Mouse (Mus musculus) monocyte, adult 2 months (primary cell): ENCODE data around the gene Gm47959.
"Not testable (repeated sequence)": the region's sequence is repeated elsewhere in the genome, so short reads cannot be mapped to it uniquely, and the experiment has no call there.

ENCODE experiments used
- DNase-seq, 2 experiments: peaks; one replicate each; pipeline ENCODE4 v3.0.0; 2022; ENCODE audit warnings: low spot score in 2 of 2, low read depth in 1 of 2

Gm47959 gene

GRCm38 (mm10) chr1:83000306-83000705 is at the start of gene Gm47959:
Gene Gm47959, plus strand, starts transcription at chr1:83000548.
- not testable (repeated sequence) for DNase-seq

- not testable (repeated sequence) for DNase-seq
Observed at GRCm38 (mm10) chr1:82955913-82956312, 44.4 kb upstream of the Gm47959 start, which contains the start of gene Gm7544. Gene Gm7544, minus strand, starts transcription at chr1:82956013.

DNA sequence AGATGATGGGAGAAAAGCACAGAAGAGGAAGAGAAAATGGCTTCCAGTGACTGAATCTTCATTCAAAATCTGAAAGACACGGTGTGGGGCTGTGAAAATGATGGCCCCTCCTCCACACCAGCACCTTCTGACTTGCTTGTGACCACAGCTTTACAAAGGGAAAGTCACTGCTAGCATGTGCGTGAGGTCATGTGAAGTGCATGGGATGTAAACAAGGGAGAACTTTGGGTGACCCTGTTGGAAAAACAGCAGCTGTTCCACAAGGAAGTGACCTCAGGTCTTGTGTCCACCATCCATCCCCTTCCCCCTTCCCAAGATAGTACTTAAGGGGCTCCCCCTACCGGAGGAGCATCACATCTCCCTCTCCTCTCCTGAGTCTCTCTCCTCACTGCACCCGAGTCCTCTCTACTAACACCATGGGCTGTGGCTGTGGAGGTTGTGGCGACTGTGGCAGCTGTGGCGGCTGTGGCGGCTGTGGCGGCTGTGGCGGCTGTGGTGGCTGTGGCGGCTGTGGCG is 40.4 kb upstream of the Gm47959 start, which contains the start of gene Gm47955:
Gm47955 (plus strand) TSS at position 417 of the 516 bp plus-strand sequence.
- DNase-seq, result no peak

DNA sequence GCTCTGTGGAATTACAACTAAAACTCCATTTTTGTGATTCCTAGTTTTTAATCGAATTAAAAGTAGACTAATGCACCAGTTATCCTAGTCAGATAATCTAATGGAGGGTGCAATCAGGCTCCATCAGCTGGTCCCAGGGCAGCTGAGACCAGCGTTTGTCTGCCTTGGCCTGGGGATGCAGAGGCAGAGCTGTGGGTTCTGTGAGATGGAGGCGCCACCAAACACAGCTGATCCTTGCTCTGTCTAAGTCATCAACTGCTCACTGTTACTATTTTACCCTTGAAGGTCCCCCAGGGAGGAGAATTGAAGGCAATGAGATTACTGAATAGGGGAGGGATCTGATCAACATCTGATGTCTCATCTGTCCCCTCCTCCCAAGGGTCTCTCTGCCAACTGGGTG is 33.9 kb upstream of the Gm47959 start:
- DNase-seq, result no peak

DNA sequence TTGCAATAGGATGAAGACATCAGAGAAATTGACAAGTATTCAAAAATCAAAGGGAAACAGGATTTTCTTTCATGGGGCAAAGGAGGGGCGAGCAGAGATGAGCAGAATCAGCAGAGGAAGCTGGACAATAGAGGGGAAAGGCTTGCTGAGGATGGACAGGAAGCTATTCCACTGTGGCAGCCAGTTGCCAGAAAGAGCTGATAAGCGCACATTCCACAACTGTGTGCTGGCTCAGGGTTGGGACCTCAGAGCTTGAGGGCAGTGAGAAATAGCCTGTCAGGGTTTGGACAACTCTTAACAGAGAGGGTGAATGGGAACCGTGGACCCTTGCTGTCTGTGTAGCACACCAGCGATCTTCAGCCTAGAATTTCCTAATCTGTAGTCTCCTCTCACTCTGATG is 28.3 kb upstream of the Gm47959 start:
- no peak for DNase-seq

DNA sequence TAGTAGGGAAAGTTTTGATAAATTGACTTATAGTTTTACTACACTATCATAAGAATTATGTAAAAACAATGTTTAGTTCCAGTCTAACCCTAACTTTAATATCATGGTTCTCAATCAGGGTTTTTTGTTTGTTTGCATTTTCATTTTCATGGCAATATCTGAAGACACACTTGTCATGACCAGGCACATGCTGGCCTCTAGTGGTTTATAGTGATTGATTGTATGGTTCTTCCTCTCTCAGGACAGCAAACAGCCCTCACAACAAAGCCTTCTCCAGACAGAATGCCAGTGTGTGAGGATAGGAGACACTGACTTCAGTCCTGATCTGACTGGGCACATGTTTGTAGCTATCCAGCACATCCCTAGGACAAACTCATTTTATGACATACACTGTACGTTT is 27.1 kb upstream of the Gm47959 start:
- no peak for DNase-seq

DNA sequence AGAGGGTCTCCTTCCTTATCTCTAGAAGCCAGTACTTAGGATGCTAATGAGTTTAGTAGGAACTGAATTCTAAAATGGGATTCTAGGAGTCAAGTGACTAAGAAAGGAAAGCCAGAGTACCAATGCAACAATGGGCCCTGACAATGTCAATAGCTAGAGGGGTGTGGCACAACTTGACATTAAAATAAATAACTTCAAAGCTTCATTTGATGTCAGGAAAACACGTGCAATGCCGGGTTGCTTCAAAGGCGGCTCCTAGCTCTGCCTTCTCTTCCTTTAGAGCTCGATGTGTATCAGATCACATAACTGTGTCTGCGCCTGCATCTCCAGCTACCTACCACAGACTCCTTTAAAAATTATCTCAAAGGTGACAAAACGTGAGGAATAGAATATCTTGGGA is 26.4 kb upstream of the Gm47959 start:
- no peak for DNase-seq

GRCm38 (mm10) chr1:82974342-82974741 is 26.0 kb upstream of the Gm47959 start:
- DNase-seq, result no peak

- no peak for DNase-seq
Observed at GRCm38 (mm10) chr1:82975750-82976149, 24.6 kb upstream of the Gm47959 start.

- DNase-seq, result no peak
Observed at GRCm38 (mm10) chr1:82977840-82978239, 22.5 kb upstream of the Gm47959 start.

GRCm38 (mm10) chr1:82986738-82987137 is 13.6 kb upstream of the Gm47959 start:
- DNase-seq, result no peak

DNA sequence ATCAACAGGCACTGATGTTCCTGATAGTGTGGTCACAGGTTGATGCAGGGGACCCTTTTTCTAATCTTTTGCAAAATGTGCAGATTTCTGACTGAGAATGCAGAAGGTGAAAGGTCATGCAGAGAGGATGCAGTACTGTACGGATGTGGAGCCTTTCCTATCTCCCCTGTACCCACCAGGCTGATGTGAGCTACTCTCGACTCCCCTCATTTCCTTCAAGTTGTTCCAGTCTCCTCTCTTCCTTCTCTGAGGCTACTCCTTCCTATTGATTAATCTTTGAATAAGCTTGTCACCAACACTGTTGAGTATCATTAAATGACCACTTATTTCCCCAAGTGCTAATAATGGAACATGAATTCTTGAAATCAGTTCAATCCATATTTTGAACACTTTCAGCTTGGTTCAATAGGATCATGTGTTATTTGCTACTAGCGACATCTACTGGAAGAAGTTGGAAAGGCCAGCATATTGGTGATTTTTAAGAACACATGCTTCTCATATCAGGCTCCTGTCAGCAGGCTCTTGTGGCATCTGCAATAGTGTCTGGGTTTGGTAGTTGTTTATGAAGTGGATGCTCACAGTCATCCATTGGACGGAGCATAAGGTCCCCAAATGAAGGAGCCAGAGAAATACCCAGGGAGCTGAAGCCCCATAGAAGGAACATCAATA is 12.7 kb upstream of the Gm47959 start:
- DNase-seq, result no peak

- no peak for DNase-seq
Observed at GRCm38 (mm10) chr1:82991062-82991461, 9.3 kb upstream of the Gm47959 start.

GRCm38 (mm10) chr1:82991596-82991995 is 8.8 kb upstream of the Gm47959 start:
- no peak for DNase-seq

- DNase-seq, result no peak
Observed at GRCm38 (mm10) chr1:82992093-82992492, 8.3 kb upstream of the Gm47959 start.

- DNase-seq, result no peak
Observed at GRCm38 (mm10) chr1:82993947-82994346, 6.4 kb upstream of the Gm47959 start.

GRCm38 (mm10) chr1:83006218-83007179 is 6.2 kb downstream of the Gm47959 start:
- DNase-seq, result no peak

DNA sequence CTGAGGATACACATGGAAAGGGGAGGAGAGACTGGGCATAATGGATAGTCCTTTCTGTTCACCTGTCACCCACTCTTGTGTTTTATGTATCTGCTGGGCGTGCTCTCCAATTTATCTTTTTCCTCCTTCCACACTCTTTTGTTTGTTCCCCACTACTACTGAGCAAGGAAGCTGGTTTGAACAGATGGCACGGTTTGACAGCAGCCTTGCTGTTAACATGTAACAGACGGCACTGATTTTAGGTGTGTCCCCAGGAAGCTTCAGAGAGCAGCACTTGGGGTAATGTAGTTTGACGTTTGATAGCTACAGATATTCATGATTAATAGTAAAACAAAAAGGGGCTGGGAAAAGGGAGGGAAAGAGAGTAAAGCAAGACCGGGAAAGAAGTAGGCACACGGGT is 7.1 kb downstream of the Gm47959 start:
- no peak for DNase-seq

DNA sequence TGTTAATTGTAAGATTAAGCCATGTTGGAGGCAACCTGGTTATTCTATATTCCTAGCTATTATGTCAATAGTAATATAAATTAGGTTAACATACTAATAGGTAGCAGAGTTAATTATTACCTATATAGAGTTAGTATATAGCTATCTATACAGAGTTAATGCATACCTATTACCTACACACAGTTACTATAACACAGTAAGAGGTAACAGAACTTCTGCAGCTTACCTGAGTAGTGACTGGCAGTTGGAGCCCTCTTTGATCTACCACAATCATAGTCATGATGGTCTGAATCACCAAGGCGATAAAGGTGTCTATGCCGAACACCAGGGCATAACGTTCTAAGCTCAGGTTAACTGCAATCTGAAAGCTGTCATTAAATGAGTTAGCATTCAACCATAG is 14.1 kb downstream of the Gm47959 start:
- no peak for DNase-seq

DNA sequence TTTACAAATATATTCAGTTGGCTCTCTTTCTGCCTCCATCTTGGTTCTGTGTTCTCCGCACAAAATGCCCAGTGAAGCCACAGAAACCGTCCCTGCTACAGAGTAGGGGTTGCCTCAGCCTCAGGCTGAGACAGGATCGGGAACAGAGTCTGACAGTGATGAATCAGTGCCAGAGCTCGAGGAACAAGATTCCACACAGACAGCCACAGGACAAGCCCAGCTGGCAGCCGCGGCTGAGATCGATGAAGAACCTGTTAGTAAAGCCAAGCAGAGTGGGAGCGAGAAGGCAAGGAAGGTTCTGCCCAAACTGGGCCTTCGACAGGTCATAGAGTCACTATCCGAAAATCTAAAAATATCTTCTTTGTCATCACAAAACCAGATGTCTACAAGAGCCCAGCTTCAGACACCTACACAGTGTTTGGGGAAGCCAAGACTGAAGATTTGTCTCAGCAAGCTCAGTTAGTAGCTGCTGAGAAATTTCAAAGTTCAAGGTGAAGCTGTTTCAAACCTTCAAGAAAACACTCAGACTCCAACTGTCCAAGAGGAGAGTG is 15.1 kb downstream of the Gm47959 start:
- no peak for DNase-seq

- no peak for DNase-seq
Observed at GRCm38 (mm10) chr1:83016556-83016955, 16.2 kb downstream of the Gm47959 start.

- no peak for DNase-seq
Observed at GRCm38 (mm10) chr1:83031950-83032349, 31.6 kb downstream of the Gm47959 start.
